Mouse (Mus musculus): ENCODE data around the gene Lamb2.
A peak's percentile ranks its signal among the peaks of the same experiment; 100 is the strongest.

The Lamb2 gene

GRCm38 (mm10) chr9:108479721-108480351 lies at the start of gene Lamb2:
Gene Lamb2 (plus strand): TSS chr9:108479736.
- DNase-seq (ENCODE audit: low spot score): peak; percentile 81

GRCm38 (mm10) chr9:108431431-108432067 lies 48.0 kb upstream of the Lamb2 start:
- DNase-seq (ENCODE audit: low spot score): no peak

GRCm38 (mm10) chr9:108436182-108436581 lies 43.4 kb upstream of the Lamb2 start, which contains the start of gene BC048562:
Gene BC048562 (plus strand): TSS chr9:108436482.
- DNase-seq (ENCODE audit: low spot score): no peak

- DNase-seq (ENCODE audit: low spot score): no peak
Measured at GRCm38 (mm10) chr9:108439176-108439575, 40.4 kb upstream of the Lamb2 start.

- no peak for DNase-seq (ENCODE audit: low spot score)
Measured at GRCm38 (mm10) chr9:108440485-108440884, 39.1 kb upstream of the Lamb2 start.

- no peak for DNase-seq (ENCODE audit: low spot score)
Measured at GRCm38 (mm10) chr9:108441236-108441919, 38.2 kb upstream of the Lamb2 start.

- no peak for DNase-seq (ENCODE audit: low spot score)
Measured at GRCm38 (mm10) chr9:108445125-108445524, 34.4 kb upstream of the Lamb2 start.

GRCm38 (mm10) chr9:108449860-108450259 lies 29.7 kb upstream of the Lamb2 start:
- peak; percentile 93 for DNase-seq (ENCODE audit: low spot score)

GRCm38 (mm10) chr9:108450292-108451169 lies 29.0 kb upstream of the Lamb2 start:
- DNase-seq (ENCODE audit: low spot score): peak; percentile 87

- DNase-seq (ENCODE audit: low spot score): no peak
Measured at GRCm38 (mm10) chr9:108451170-108451493, 28.4 kb upstream of the Lamb2 start.

- DNase-seq (ENCODE audit: low spot score): peak; percentile 51
Measured at GRCm38 (mm10) chr9:108451519-108452160, 27.9 kb upstream of the Lamb2 start.

GRCm38 (mm10) chr9:108452291-108452906 lies 27.1 kb upstream of the Lamb2 start:
- DNase-seq (ENCODE audit: low spot score): peak; percentile 93

GRCm38 (mm10) chr9:108452911-108453310 lies 26.6 kb upstream of the Lamb2 start:
- no peak for DNase-seq (ENCODE audit: low spot score)

GRCm38 (mm10) chr9:108453458-108453857 lies 26.1 kb upstream of the Lamb2 start:
- DNase-seq (ENCODE audit: low spot score): no peak

- DNase-seq (ENCODE audit: low spot score): no peak
Measured at GRCm38 (mm10) chr9:108454429-108454828, 25.1 kb upstream of the Lamb2 start.

GRCm38 (mm10) chr9:108455747-108456571 lies 23.6 kb upstream of the Lamb2 start:
- no peak for DNase-seq (ENCODE audit: low spot score)

GRCm38 (mm10) chr9:108456953-108457352 lies 22.6 kb upstream of the Lamb2 start:
- no peak for DNase-seq (ENCODE audit: low spot score)

GRCm38 (mm10) chr9:108459939-108460318 lies 19.6 kb upstream of the Lamb2 start:
- DNase-seq (ENCODE audit: low spot score): no peak

- DNase-seq (ENCODE audit: low spot score): peak; percentile 84
Measured at GRCm38 (mm10) chr9:108460319-108461178, 19.0 kb upstream of the Lamb2 start, which contains the start of gene Ccdc71. Gene Ccdc71 (plus strand): TSS chr9:108460527.

Measured in MN1 (cell line).